ENCODE assay signal across 9 mouse cellular contexts in the genomic region with DNA sequence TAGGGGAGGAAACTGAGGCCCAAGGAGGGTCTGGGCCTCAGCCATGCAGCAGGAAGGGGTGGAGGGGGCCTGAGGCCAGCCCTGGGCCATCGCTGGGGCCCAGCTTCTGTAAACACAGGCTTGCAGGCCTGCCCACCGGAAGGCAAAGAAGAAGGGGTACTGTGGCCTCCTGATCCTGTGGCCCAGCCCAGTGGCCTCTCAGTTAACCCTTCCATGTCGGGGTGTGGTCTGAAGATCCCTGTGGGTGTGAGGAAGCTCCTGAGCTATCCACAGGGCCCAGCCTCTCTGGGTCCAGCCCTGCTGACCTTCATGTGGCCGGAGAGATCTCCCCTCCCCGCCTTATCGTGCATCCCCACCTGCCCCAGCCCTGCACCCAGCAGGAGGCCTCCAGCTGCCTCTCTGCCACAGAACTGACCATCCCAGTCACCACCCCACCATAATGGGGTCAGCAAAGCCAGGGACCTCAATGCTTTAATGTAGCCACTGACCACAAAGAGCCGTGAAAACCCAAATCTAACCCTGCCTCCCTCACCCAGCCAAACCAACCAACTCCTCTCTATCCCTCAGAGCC. TPM values are rescaled to one million over a fixed set of nuclear protein-coding genes. Genes with fewer than 3 reads are reported as not detected.
A peak's percentile ranks its signal among the peaks of the same experiment; 100 is the strongest.
DNase-seq lines count a peak whose midpoint lies in the region; ATAC-seq lines count a peak whose summit lies in the region.
"Had no signal": no experiment of that assay in that cellular context is flagged by ENCODE, and none has a peak within 500 bp of the region (broad histone marks: within the 10 kb centered on the region; RNA-seq: fewer than 3 reads in every experiment).

No protein-coding gene starts in this region.

- peak overlapping the region; percentile 15; the same call in 1 of the 2 replicates for H3K4me3 ChIP-seq in kidney, embryonic 16.5 days (ENCODE audit: low read length)
- no peak overlapping the region for H3K4me3 ChIP-seq in macrophage (ENCODE audit: inconsistent target)

- peaks cover 39% of the 10 kb centered on the region for H3K36me3 ChIP-seq in kidney, embryonic 16.5 days (ENCODE audit: insufficient read depth, low read length)
- H3K36me3 ChIP-seq in macrophage (ENCODE audit: inconsistent target) = peaks cover 29% of the 10 kb centered on the region; the same call in 1 of the 2 replicates

- ATAC-seq in kidney, embryonic 16.5 days (ENCODE audit: low FRiP score, low TSS enrichment) = no peak
- ATAC-seq in granulocyte monocyte progenitor cell, adult 5-6 weeks (replicated peaks; ENCODE audit: poor library complexity, severe bottlenecking) = peak; percentile 25; the same call in 1 of the 2 replicates
- ATAC-seq in erythroid progenitor cell, adult 5-6 weeks (replicated peaks; ENCODE audit: low FRiP score, poor library complexity, severe bottlenecking) = no peak

- H3K4me2 ChIP-seq in kidney, embryonic 16.5 days (replicated peaks; ENCODE audit: low read depth, low read length) = peak overlapping the region; percentile 34

- peaks cover 61% of the 10 kb centered on the region; the same call in 1 of the 2 replicates for H3K79me2 ChIP-seq in macrophage (ENCODE audit: inconsistent target)

- DNase-seq in kidney, postnatal 25 days = no peak
- DNase-seq in embryo, embryonic 10.5 days (ENCODE audit: low spot score) = peak; percentile 60
- DNase-seq in thymus, postnatal 14 days = no peak
- no peak for DNase-seq in adrenal gland, adult 18-20 months (ENCODE audit: low spot score in 2 of 2)
- DNase-seq: layer of hippocampus, adult 9-11 months had no signal

- H3K27me3 ChIP-seq in kidney, embryonic 16.5 days (ENCODE audit: insufficient read depth, low read length) = no peaks in the 10 kb centered on the region

- peak overlapping the region; percentile 94 for H3K27ac ChIP-seq in kidney, embryonic 16.5 days (ENCODE audit: low read length)
- H3K27ac ChIP-seq in macrophage = peak overlapping the region; percentile 52

- peak overlapping the region; percentile 58 for H3K9ac ChIP-seq in kidney, embryonic 16.5 days (replicated peaks; ENCODE audit: low read length)

- 21% methylated on average over 7 of the region's 7 CpGs for WGBS in kidney, embryonic 16.5 days
- 47% methylated on average over 7 of the region's 7 CpGs for WGBS in macrophage (ENCODE audit: missing documents)

- H3K9me3 ChIP-seq in kidney, embryonic 16.5 days (ENCODE audit: low read length) = no peaks in the 10 kb centered on the region

- H3K4me1 ChIP-seq in kidney, embryonic 16.5 days (ENCODE audit: insufficient read depth, low read length) = peaks cover 47% of the 10 kb centered on the region

RNA-seq across cellular contexts. Expression of a gene that starts 13.1 kb away (rescaled TPM):
- polyA plus RNA-seq in kidney, embryonic 16.5 days (2015; fragmentation: Nextera tagmentation; extraction: Ambion mirVana) = 101 and 113 TPM in 2 replicates
- total RNA-seq in granulocyte monocyte progenitor cell, adult 5-6 weeks (2014; fragmentation: Nextera tagmentation) = 48.4 and 49.8 TPM in 2 replicates
- total RNA-seq in granulocyte monocyte progenitor cell, adult 5-6 weeks (2017) = 24.6 and 28.2 TPM in 2 replicates
- 10 to 100 TPM; 10.9 to 87.7 (median 33.0) TPM for total RNA-seq in macrophage (2018; cell fraction: chromatin; rRNA removed)
- 10 to 100 TPM in 22 of 26 experiments, 1 to 10 TPM in 4; 8.7 to 21.4 (median 14.7) TPM for total RNA-seq in macrophage (2018; cell fraction: cytosol; rRNA removed)
- total RNA-seq in macrophage (2018; cell fraction: nucleus; rRNA removed) = 10 to 100 TPM in 20 of 26 experiments, 1 to 10 TPM in 6; 6.2 to 61.0 (median 13.9) TPM
- polyA plus RNA-seq in macrophage (2018) = 11.4 to 31.4 TPM (median 18.8 TPM) in 3 replicates
- 4.0 and 10.1 TPM in 2 replicates for total RNA-seq in erythroid progenitor cell, adult 5-6 weeks (2015; ENCODE audit: low replicate concordance)
- 0.98 and 4.6 TPM in 2 replicates for total RNA-seq in erythroid progenitor cell, adult 5-6 weeks (2017; ENCODE audit: low replicate concordance)
- 10 to 100 TPM; 37.2 to 40.1 TPM for total RNA-seq in adrenal gland, adult 18-20 months (2021)

RNA-seq across cellular contexts. Expression of a gene that starts 20.0 kb away (rescaled TPM):
- polyA plus RNA-seq in kidney, embryonic 16.5 days (2015; fragmentation: Nextera tagmentation; extraction: Ambion mirVana) = 5.5 and 9.2 TPM in 2 replicates
- 21.2 and 22.5 TPM in 2 replicates for total RNA-seq in granulocyte monocyte progenitor cell, adult 5-6 weeks (2014; fragmentation: Nextera tagmentation)
- total RNA-seq in granulocyte monocyte progenitor cell, adult 5-6 weeks (2017) = 32.4 and 36.7 TPM in 2 replicates
- 10 to 100 TPM; 12.0 to 74.5 (median 35.1) TPM for total RNA-seq in macrophage (2018; cell fraction: chromatin; rRNA removed)
- total RNA-seq in macrophage (2018; cell fraction: cytosol; rRNA removed) = 10 to 100 TPM; 11.0 to 54.3 (median 34.8) TPM
- 10 to 100 TPM; 15.3 to 77.8 (median 34.3) TPM for total RNA-seq in macrophage (2018; cell fraction: nucleus; rRNA removed)
- 13.8 to 37.4 TPM (median 29.1 TPM) in 3 replicates for polyA plus RNA-seq in macrophage (2018)
- total RNA-seq in erythroid progenitor cell, adult 5-6 weeks (2015; ENCODE audit: low replicate concordance) = 4.2 and 9.7 TPM in 2 replicates
- total RNA-seq in erythroid progenitor cell, adult 5-6 weeks (2017; ENCODE audit: low replicate concordance) = 4.8 and 8.6 TPM in 2 replicates
- 1 to 10 TPM; 3.6 to 4.3 TPM for total RNA-seq in adrenal gland, adult 18-20 months (2021)

RNA-seq across cellular contexts. Expression of a gene that starts 23.7 kb away (rescaled TPM):
- polyA plus RNA-seq in kidney, embryonic 16.5 days (2015; fragmentation: Nextera tagmentation; extraction: Ambion mirVana) = 0.54 and 0.71 TPM in 2 replicates
- total RNA-seq in granulocyte monocyte progenitor cell, adult 5-6 weeks (2014; fragmentation: Nextera tagmentation) = not detected in 2 replicates
- not detected in 2 replicates for total RNA-seq in granulocyte monocyte progenitor cell, adult 5-6 weeks (2017)
- total RNA-seq in macrophage (2018; cell fraction: chromatin; rRNA removed) = under 1 TPM in 6 of 26 experiments, not detected in 20; 0.20 to 0.71 (median 0.55) TPM
- total RNA-seq in macrophage (2018; cell fraction: cytosol; rRNA removed) = under 1 TPM in 3 of 26 experiments, not detected in 23; 0.10 to 0.13 (median 0.13) TPM
- total RNA-seq in macrophage (2018; cell fraction: nucleus; rRNA removed) = under 1 TPM in 5 of 26 experiments, not detected in 21; 0.30 to 0.75 (median 0.35) TPM
- not detected in 3 replicates for polyA plus RNA-seq in macrophage (2018)
- total RNA-seq in erythroid progenitor cell, adult 5-6 weeks (2015; ENCODE audit: low replicate concordance) = not detected in 2 replicates
- total RNA-seq in erythroid progenitor cell, adult 5-6 weeks (2017; ENCODE audit: low replicate concordance) = not detected in 2 replicates
- under 1 TPM in 1 of 2 experiments, not detected in 1; 0.19 TPM for total RNA-seq in adrenal gland, adult 18-20 months (2021)

RNA-seq across cellular contexts. Expression of a gene that starts 25.8 kb away (rescaled TPM):
- polyA plus RNA-seq in kidney, embryonic 16.5 days (2015; fragmentation: Nextera tagmentation; extraction: Ambion mirVana) = 169 and 170 TPM in 2 replicates
- 62.9 and 64.6 TPM in 2 replicates for total RNA-seq in granulocyte monocyte progenitor cell, adult 5-6 weeks (2014; fragmentation: Nextera tagmentation)
- total RNA-seq in granulocyte monocyte progenitor cell, adult 5-6 weeks (2017) = 39.1 and 40.4 TPM in 2 replicates
- total RNA-seq in macrophage (2018; cell fraction: chromatin; rRNA removed) = 10 to 100 TPM; 11.2 to 75.4 (median 41.5) TPM
- total RNA-seq in macrophage (2018; cell fraction: cytosol; rRNA removed) = 10 to 100 TPM; 42.1 to 70.3 (median 54.8) TPM
- 100 to 1,000 TPM in 1 of 26 experiments, 10 to 100 TPM in 25; 26.0 to 102 (median 57.5) TPM for total RNA-seq in macrophage (2018; cell fraction: nucleus; rRNA removed)
- 41.6 to 61.5 TPM (median 54.4 TPM) in 3 replicates for polyA plus RNA-seq in macrophage (2018)
- total RNA-seq in erythroid progenitor cell, adult 5-6 weeks (2015; ENCODE audit: low replicate concordance) = 60.2 and 65.4 TPM in 2 replicates
- 37.4 and 45.8 TPM in 2 replicates for total RNA-seq in erythroid progenitor cell, adult 5-6 weeks (2017; ENCODE audit: low replicate concordance)
- 100 to 1,000 TPM in 1 of 2 experiments, 10 to 100 TPM in 1; 92.0 to 107 TPM for total RNA-seq in adrenal gland, adult 18-20 months (2021)

RNA-seq across cellular contexts. Expression of a gene that starts 30.1 kb away (rescaled TPM):
- polyA plus RNA-seq in kidney, embryonic 16.5 days (2015; fragmentation: Nextera tagmentation; extraction: Ambion mirVana) = 1.5 and 2.1 TPM in 2 replicates
- total RNA-seq in granulocyte monocyte progenitor cell, adult 5-6 weeks (2014; fragmentation: Nextera tagmentation) = not detected in 2 replicates
- 0.26 TPM in 1 of 2 replicates, not detected in the other for total RNA-seq in granulocyte monocyte progenitor cell, adult 5-6 weeks (2017)
- 1 to 10 TPM in 18 of 26 experiments, under 1 TPM in 8; 0.40 to 4.9 (median 1.8) TPM for total RNA-seq in macrophage (2018; cell fraction: chromatin; rRNA removed)
- total RNA-seq in macrophage (2018; cell fraction: cytosol; rRNA removed) = 1 to 10 TPM in 3 of 26 experiments, under 1 TPM in 23; 0.28 to 1.1 (median 0.59) TPM
- total RNA-seq in macrophage (2018; cell fraction: nucleus; rRNA removed) = 1 to 10 TPM in 20 of 26 experiments, under 1 TPM in 6; 0.36 to 5.2 (median 1.9) TPM
- 0.27 to 0.89 TPM (median 0.30 TPM) in 3 replicates for polyA plus RNA-seq in macrophage (2018)
- total RNA-seq in erythroid progenitor cell, adult 5-6 weeks (2015; ENCODE audit: low replicate concordance) = not detected in 2 replicates
- total RNA-seq in erythroid progenitor cell, adult 5-6 weeks (2017; ENCODE audit: low replicate concordance) = not detected in 2 replicates
- 1 to 10 TPM; 1.0 to 2.2 TPM for total RNA-seq in adrenal gland, adult 18-20 months (2021)
